ENCODE assay signal across 10 mouse cellular contexts in the genomic region with DNA sequence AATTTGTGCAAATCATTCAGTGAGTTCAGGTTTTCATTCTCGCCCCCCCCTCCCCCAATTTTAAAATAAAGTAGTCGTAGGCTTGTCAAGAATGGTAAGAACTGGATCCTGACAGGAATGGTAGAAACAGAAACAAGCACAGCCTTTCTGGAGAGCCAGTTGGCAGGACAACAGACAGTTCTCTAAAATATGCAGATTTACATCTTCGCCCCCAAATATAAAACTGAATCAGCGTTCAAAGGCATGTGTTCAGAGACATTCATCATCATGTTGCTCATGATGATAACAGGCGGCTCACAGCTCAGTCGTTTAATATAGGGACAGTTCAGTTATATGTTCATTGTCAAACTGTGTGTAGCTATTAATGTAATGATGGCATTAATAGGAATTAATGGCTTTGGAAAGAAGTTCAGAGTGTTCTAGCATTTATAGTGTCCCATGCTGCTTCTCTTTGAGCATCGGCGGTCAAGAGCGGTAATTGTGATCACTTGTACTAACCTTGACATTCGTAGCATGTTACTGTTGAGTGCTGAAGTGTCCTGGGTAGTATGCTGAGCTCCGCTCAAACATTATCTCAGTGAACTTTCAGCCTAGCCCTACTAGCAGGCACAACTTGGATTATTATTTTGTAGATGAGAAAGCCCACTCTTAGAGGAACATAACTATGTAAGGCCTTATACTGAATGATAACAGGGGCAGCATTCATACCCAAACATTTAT.
DNase-seq lines count a peak whose midpoint lies in the region; ATAC-seq and TF ChIP-seq lines count a peak whose summit lies in the region.
"Had no signal": no experiment of that assay in that cellular context is flagged by ENCODE, and none has a peak within 500 bp of the region (broad histone marks: within the 10 kb centered on the region; RNA-seq: fewer than 3 reads in every experiment).

No protein-coding gene starts in this region.

- H3K4me2 ChIP-seq in heart, embryonic 15.5 days = no peak overlapping the region
- H3K4me2 ChIP-seq in limb, embryonic 14.5 days (replicated peaks; ENCODE audit: low read depth, low read length, severe bottlenecking) = no peak overlapping the region
- no peak overlapping the region for H3K4me2 ChIP-seq in embryonic facial prominence, embryonic 13.5 days
- H3K4me2 ChIP-seq: heart, embryonic 11.5 days had no signal

- H3K4me1 ChIP-seq in heart, embryonic 15.5 days (replicated peaks) = peaks cover 28% of the 10 kb centered on the region
- peaks cover 38% of the 10 kb centered on the region for H3K4me1 ChIP-seq in limb, embryonic 14.5 days (ENCODE audit: control insufficient read depth, insufficient read depth, low read length)
- peaks cover 38% of the 10 kb centered on the region for H3K4me1 ChIP-seq in limb, embryonic 10.5 days
- H3K4me1 ChIP-seq in embryonic facial prominence, embryonic 13.5 days = peaks cover 38% of the 10 kb centered on the region

- H3K4me3 ChIP-seq in heart, embryonic 15.5 days = no peak overlapping the region
- H3K4me3 ChIP-seq in limb, embryonic 14.5 days (replicated peaks; ENCODE audit: low read length) = no peak overlapping the region
- H3K4me3 ChIP-seq in limb, embryonic 10.5 days = no peak overlapping the region
- H3K4me3 ChIP-seq in embryonic facial prominence, embryonic 13.5 days = no peak overlapping the region

- H3K36me3 ChIP-seq in heart, embryonic 15.5 days = no peaks in the 10 kb centered on the region
- H3K36me3 ChIP-seq in limb, embryonic 14.5 days (ENCODE audit: control insufficient read depth, insufficient read depth, low read length) = no peaks in the 10 kb centered on the region
- H3K36me3 ChIP-seq in limb, embryonic 10.5 days = no peaks in the 10 kb centered on the region
- no peaks in the 10 kb centered on the region for H3K36me3 ChIP-seq in embryonic facial prominence, embryonic 13.5 days

- WGBS in heart, embryonic 15.5 days = 48% methylated on average over 11 of the region's 11 CpGs
- 69% methylated on average over 11 of the region's 11 CpGs for WGBS in limb, embryonic 14.5 days
- WGBS in limb, embryonic 10.5 days = 93% methylated on average over 11 of the region's 11 CpGs
- 83% methylated on average over 11 of the region's 11 CpGs for WGBS in embryonic facial prominence, embryonic 13.5 days

- H3K27ac ChIP-seq in heart, embryonic 15.5 days = peak overlapping the region; percentile 46
- H3K27ac ChIP-seq in limb, embryonic 14.5 days (replicated peaks; ENCODE audit: low read depth, low read length) = no peak overlapping the region
- no peak overlapping the region for H3K27ac ChIP-seq in limb, embryonic 10.5 days
- peak overlapping the region; percentile 70 for H3K27ac ChIP-seq in embryonic facial prominence, embryonic 13.5 days

- no peak for ATAC-seq in heart, embryonic 15.5 days (replicated peaks; ENCODE audit: insufficient number of reproducible peaks, insufficient read depth, low FRiP score, low read depth)
- ATAC-seq in limb, embryonic 14.5 days (ENCODE audit: low FRiP score, low read depth) = no peak
- ATAC-seq in embryonic facial prominence, embryonic 13.5 days (ENCODE audit: insufficient number of reproducible peaks, insufficient read depth, low FRiP score, low TSS enrichment, low read depth) = no peak
- ATAC-seq in erythroblast, adult 5-6 weeks (replicated peaks; ENCODE audit: low FRiP score, poor library complexity, severe bottlenecking) = no peak

- H3K9ac ChIP-seq in heart, embryonic 15.5 days = no peak overlapping the region
- no peak overlapping the region for H3K9ac ChIP-seq in limb, embryonic 14.5 days (ENCODE audit: low read depth, low read length, severe bottlenecking)
- H3K9ac ChIP-seq in embryonic facial prominence, embryonic 13.5 days = no peak overlapping the region

- no peak for DNase-seq in heart, adult 8-10 months (ENCODE audit: low spot score)
- peak; percentile 50 for DNase-seq in limb, embryonic 14.5 days (ENCODE audit: low spot score)
- no peak for DNase-seq in limb, embryonic 10.5 days (ENCODE audit: low spot score)
- DNase-seq in layer of hippocampus, adult 8-10 months (ENCODE audit: low spot score in 2 of 2) = peak; percentile 15 to 23
- DNase-seq in gastrocnemius, postnatal 10 days = no peak
- DNase-seq: right cerebral cortex, adult 18-20 months had no signal

- H3K27me3 ChIP-seq in heart, embryonic 15.5 days = no peaks in the 10 kb centered on the region
- no peaks in the 10 kb centered on the region for H3K27me3 ChIP-seq in limb, embryonic 14.5 days (ENCODE audit: control insufficient read depth, insufficient read depth, low read length)
- no peaks in the 10 kb centered on the region for H3K27me3 ChIP-seq in limb, embryonic 10.5 days (ENCODE audit: low read depth, poor library complexity, severe bottlenecking)
- no peaks in the 10 kb centered on the region for H3K27me3 ChIP-seq in embryonic facial prominence, embryonic 13.5 days

- TF ChIP-seq POLR2A in limb, embryonic 14.5 days (IDR thresholded peaks at IDR 0.05; ENCODE audit: borderline replicate concordance, extremely low read depth, insufficient read depth, insufficient read length) = no peak

- H3K9me3 ChIP-seq in heart, embryonic 15.5 days (replicated peaks) = no peaks in the 10 kb centered on the region
- no peaks in the 10 kb centered on the region for H3K9me3 ChIP-seq in limb, embryonic 14.5 days (ENCODE audit: control insufficient read depth, low read length)
- H3K9me3 ChIP-seq in limb, embryonic 10.5 days (replicated peaks) = no peaks in the 10 kb centered on the region
- H3K9me3 ChIP-seq in embryonic facial prominence, embryonic 13.5 days = peaks cover 4% of the 10 kb centered on the region; the same call in 1 of the 2 replicates

Comparison
In these comparisons a context has a peak if more than half of its experiments do, and no peak if none do; other contexts are left out.
1. DNase-seq: peak in limb, embryonic 14.5 days (single experiment) and layer of hippocampus, adult 8-10 months (2 of 2); none in heart, adult 8-10 months (single experiment), limb, embryonic 10.5 days (single experiment) and gastrocnemius, postnatal 10 days (single experiment).
2. H3K27ac ChIP-seq: peak in heart, embryonic 15.5 days (single experiment) and embryonic facial prominence, embryonic 13.5 days (single experiment); none in limb, embryonic 14.5 days (single experiment) and limb, embryonic 10.5 days (single experiment).